9 mouse cellular contexts compared by ENCODE assay signal in the genomic region with DNA sequence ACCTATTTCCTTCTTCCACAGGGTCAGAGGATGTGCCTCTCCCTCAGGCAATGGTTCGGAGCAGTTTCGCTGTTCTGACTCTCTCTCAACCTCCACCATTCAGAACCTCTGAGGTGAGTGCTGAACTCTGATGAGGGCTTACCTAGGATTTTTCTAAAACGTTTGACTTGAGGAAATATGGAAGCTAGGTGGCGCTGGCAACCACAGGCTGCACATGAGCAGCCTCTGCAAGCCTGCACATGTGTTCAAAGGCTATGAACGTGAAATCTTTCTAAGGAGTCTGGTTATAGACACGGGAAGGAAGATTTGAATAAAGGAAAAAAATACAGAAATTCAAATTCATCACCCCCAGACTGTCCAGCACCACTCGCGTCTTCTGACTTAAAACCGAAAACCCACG.
DNase-seq lines count a peak whose midpoint lies in the region; ATAC-seq and TF ChIP-seq lines count a peak whose summit lies in the region.
"Had no signal": no experiment of that assay in that cellular context is flagged by ENCODE, and none has a peak within 500 bp of the region (broad histone marks: within the 10 kb centered on the region; RNA-seq: fewer than 3 reads in every experiment).

No protein-coding gene starts in this region.

- DNase-seq in heart, adult 11 months, result no peak
- DNase-seq in Patski (ENCODE audit: low read depth, low spot score), result no peak
- DNase-seq in embryo, embryonic 9.5 days (ENCODE audit: extremely low spot score), result peak; percentile 38
- DNase-seq in hindbrain, embryonic 11.5 days (ENCODE audit: low spot score), result peak; percentile 69
- DNase-seq in layer of hippocampus, postnatal 36 days, result peak; percentile 19 to 34
- peak; percentile 89 for DNase-seq in midbrain, embryonic 14.5 days
- no peak for DNase-seq in natural killer cell, adult 2 months (ENCODE audit: low spot score in 2 of 2)

- TF ChIP-seq CTCF in Patski (IDR thresholded peaks at IDR 0.05), result peak; percentile 88

- no peaks in the 10 kb centered on the region for H3K27me3 ChIP-seq in heart, embryonic 14.5 days (ENCODE audit: control insufficient read depth, insufficient read depth, low read length)
- no peaks in the 10 kb centered on the region for H3K27me3 ChIP-seq in Patski
- no peaks in the 10 kb centered on the region for H3K27me3 ChIP-seq in hindbrain, embryonic 11.5 days (ENCODE audit: control insufficient read depth, insufficient read depth, low read length)
- H3K27me3 ChIP-seq in midbrain, embryonic 14.5 days (ENCODE audit: control insufficient read depth, insufficient read depth, low read length), result no peaks in the 10 kb centered on the region

- no peak overlapping the region for H3K27ac ChIP-seq in heart, embryonic 14.5 days (replicated peaks in 1 of 2; ENCODE audit: control insufficient read depth in 1 of 2, insufficient read depth in 1 of 2, low read depth in 2 of 2, low read length in 2 of 2)
- no peak overlapping the region for H3K27ac ChIP-seq in hindbrain, embryonic 11.5 days (ENCODE audit: low read depth, low read length)
- H3K27ac ChIP-seq in midbrain, embryonic 14.5 days (replicated peaks; ENCODE audit: low read depth, low read length), result no peak overlapping the region
- H3K27ac ChIP-seq: macrophage had no signal

- CTCF ChIA-PET in Patski (lab: Charles Lee), result interaction anchor here (0.9 to 2.0 kb wide), 7 partner anchors 9 to 492 kb away, joined by 3 to 6 read pairs (median 4); no protein-coding TSS in a partner anchor

- 48% methylated on average over 10 of the region's 10 CpGs for WGBS in heart, embryonic 14.5 days
- WGBS in hindbrain, embryonic 11.5 days, result 59% methylated on average over 10 of the region's 10 CpGs
- 51% methylated on average over 10 of the region's 10 CpGs for WGBS in midbrain, embryonic 14.5 days

- H3K4me1 ChIP-seq in heart, embryonic 14.5 days (ENCODE audit: control insufficient read depth in 2 of 2, insufficient read depth in 2 of 2, low read length in 2 of 2), result no peaks in the 10 kb centered on the region; a peak in 1 of 4 replicates
- H3K4me1 ChIP-seq in hindbrain, embryonic 11.5 days (replicated peaks; ENCODE audit: control insufficient read depth, insufficient read depth, low read length), result no peaks in the 10 kb centered on the region
- no peaks in the 10 kb centered on the region for H3K4me1 ChIP-seq in midbrain, embryonic 14.5 days (ENCODE audit: control insufficient read depth, insufficient read depth, low read length)

- no peak overlapping the region for H3K4me3 ChIP-seq in heart, embryonic 14.5 days (ENCODE audit: control insufficient read depth in 1 of 2, insufficient read depth in 1 of 2, low read depth in 1 of 2, low read length in 2 of 2)
- no peak overlapping the region for H3K4me3 ChIP-seq in hindbrain, embryonic 11.5 days (ENCODE audit: low read depth, low read length)
- H3K4me3 ChIP-seq in midbrain, embryonic 14.5 days (replicated peaks; ENCODE audit: low read depth, low read length), result no peak overlapping the region

- no peak overlapping the region for H3K4me2 ChIP-seq in heart, embryonic 14.5 days (ENCODE audit: low read length)
- H3K4me2 ChIP-seq in hindbrain, embryonic 11.5 days (replicated peaks; ENCODE audit: low read depth, low read length), result no peak overlapping the region
- no peak overlapping the region for H3K4me2 ChIP-seq in midbrain, embryonic 14.5 days (ENCODE audit: low read length)

- no peaks in the 10 kb centered on the region for H3K9me3 ChIP-seq in heart, embryonic 14.5 days (ENCODE audit: control insufficient read depth, low read length)
- no peaks in the 10 kb centered on the region for H3K9me3 ChIP-seq in hindbrain, embryonic 11.5 days (ENCODE audit: control insufficient read depth, low read length)
- H3K9me3 ChIP-seq in midbrain, embryonic 14.5 days (ENCODE audit: control insufficient read depth, low read length), result no peaks in the 10 kb centered on the region

- H3K9ac ChIP-seq in heart, embryonic 14.5 days (ENCODE audit: low read length), result no peak overlapping the region
- H3K9ac ChIP-seq in hindbrain, embryonic 11.5 days (ENCODE audit: low read depth, low read length), result no peak overlapping the region
- no peak overlapping the region for H3K9ac ChIP-seq in midbrain, embryonic 14.5 days (replicated peaks; ENCODE audit: low read length)

- POLR2A ChIA-PET in Patski (lab: Charles Lee), result interaction anchor here (1.1 kb wide), 1 partner anchor 492 kb away, joined by 3 read pairs; no protein-coding TSS in a partner anchor

- no peaks in the 10 kb centered on the region for H3K36me3 ChIP-seq in heart, embryonic 14.5 days (ENCODE audit: control insufficient read depth, insufficient read depth, low read length)
- H3K36me3 ChIP-seq in hindbrain, embryonic 11.5 days (ENCODE audit: control insufficient read depth, insufficient read depth, low read length), result no peaks in the 10 kb centered on the region
- H3K36me3 ChIP-seq in midbrain, embryonic 14.5 days (ENCODE audit: control insufficient read depth, insufficient read depth, low read length), result no peaks in the 10 kb centered on the region

- in situ Hi-C loops in Patski (cut with MboI; ENCODE audit: low pct_unique_long_range_greater_than_20kb), result loop anchor here (5.0 kb wide), 1 partner anchor 470 kb away; no protein-coding TSS in a partner anchor

- 0 out of 2 replicates have a peak, but pooled peaks have one; percentile 43 for ATAC-seq in heart, embryonic 14.5 days (ENCODE audit: insufficient number of reproducible peaks, insufficient read depth, low FRiP score, low read depth)
- peak; percentile 73 for ATAC-seq in Patski
- ATAC-seq in hindbrain, embryonic 11.5 days (ENCODE audit: low FRiP score), result peak; percentile 47; the same call in 1 of the 2 replicates
- peak; percentile 31; the same call in 1 of the 2 replicates for ATAC-seq in midbrain, embryonic 14.5 days (ENCODE audit: low FRiP score, low TSS enrichment)

Comparison
In these comparisons a context has a peak if more than half of its experiments do, and no peak if none do; other contexts are left out.
1. DNase-seq: peak in embryo, embryonic 9.5 days (single experiment), hindbrain, embryonic 11.5 days (single experiment), layer of hippocampus, postnatal 36 days (2 of 2) and midbrain, embryonic 14.5 days (single experiment); none in heart, adult 11 months (single experiment), Patski (single experiment) and natural killer cell, adult 2 months (0 of 2).
2. Peak in every context shown above with its lines, with median percentiles within 50 percentile points of each other: ATAC-seq.